Mouse (Mus musculus) heart, embryonic 12.5 days (tissue): ENCODE measurements around the gene Txn2. TPM values are rescaled to one million over a fixed set of nuclear protein-coding genes. Genes with fewer than 3 reads are reported as not detected.
A peak's percentile ranks its signal among the peaks of the same experiment; 100 is the strongest.

Experiments
- ATAC-seq: fragments of 200-750 bp; cut with Nextera tagmentation; 2 replicates; pipeline ENCODE4 v1.8.0; 2017; ENCODE audit warnings: moderate TSS enrichment, moderate library complexity; ENCODE audit not compliant: insufficient number of reproducible peaks, low FRiP score
- H3K27ac ChIP-seq: fragments of 300-500 bp; sonication (generic); 2 replicates; pipeline ENCODE4 v1.5.1; 2016; ENCODE audit warnings: mild to moderate bottlenecking, moderate library complexity; ENCODE audit not compliant: poor library complexity, severe bottlenecking
- H3K27me3 ChIP-seq: fragments of 300-500 bp; sonication (generic); replicated peaks from 2 replicates; pipeline ENCODE4 v1.6.1; 2016; ENCODE audit warnings: mild to moderate bottlenecking, moderate library complexity
- H3K36me3 ChIP-seq: fragments of 300-500 bp; sonication (generic); 2 replicates; pipeline ENCODE4 v1.6.1; 2016; ENCODE audit warnings: mild to moderate bottlenecking, moderate library complexity
- H3K4me1 ChIP-seq: fragments of 300-500 bp; sonication (generic); replicated peaks from 2 replicates; pipeline ENCODE4 v1.6.1; 2016; ENCODE audit warnings: mild to moderate bottlenecking
- H3K4me2 ChIP-seq: fragments of 300-500 bp; sonication (generic); 2 replicates; pipeline ENCODE4 v1.6.1; 2016; ENCODE audit warnings: mild to moderate bottlenecking, moderate library complexity
- H3K4me3 ChIP-seq: fragments of 300-500 bp; sonication (generic); 2 replicates; pipeline ENCODE4 v1.5.1; 2016; ENCODE audit warnings: mild to moderate bottlenecking
- H3K9ac ChIP-seq: fragments of 300-500 bp; sonication (generic); 2 replicates; pipeline ENCODE4 v1.6.1; 2016; ENCODE audit warnings: mild to moderate bottlenecking, moderate library complexity
- H3K9me3 ChIP-seq: fragments of 300-500 bp; sonication (generic); replicated peaks from 2 replicates; pipeline ENCODE4 v1.6.1; 2016; ENCODE audit warnings: mild to moderate bottlenecking, moderate library complexity
- WGBS: fragments of 180-500 bp; shearing (Covaris S2); methylation state at CpG from one replicate; pipeline ENCODE4 v1.1.7; 2016; 5-methylcytosine and 5-hydroxymethylcytosine counted together
- polyA plus RNA-seq: library from polyadenylated mRNA; unstranded; fragments of >200 nt; fragmentation: Nextera tagmentation; extraction: Ambion mirVana; gene quantifications from 2 replicates; pipeline ENCODE4 v1.2.1, GENCODE M21; 2016

Gene Txn2
- polyA plus RNA-seq, result 228 and 231 TPM in 2 replicates

- H3K4me3 ChIP-seq, result peak within 1 kb of the TSS; percentile 70
- peak within 1 kb of the TSS; percentile 78 for H3K4me2 ChIP-seq
- H3K9me3 ChIP-seq, result no peaks in the 10 kb centered on the region
- peaks cover 32% of the 10 kb centered on the region for H3K36me3 ChIP-seq
- peak within 1 kb of the TSS; percentile 95 for H3K27ac ChIP-seq
- ATAC-seq, result peak; percentile 94
- H3K4me1 ChIP-seq, result peaks cover 33% of the 10 kb centered on the region
- H3K27me3 ChIP-seq, result no peaks in the 10 kb centered on the region
- under 1% methylated on average over 34 of the region's 34 CpGs for WGBS
- H3K9ac ChIP-seq, result peak within 1 kb of the TSS; percentile 83
Observed at GRCm38 (mm10) chr15:77928673-77929331, at the start of gene Txn2. Txn2 (minus strand) TSS chr15:77929006.

DNA sequence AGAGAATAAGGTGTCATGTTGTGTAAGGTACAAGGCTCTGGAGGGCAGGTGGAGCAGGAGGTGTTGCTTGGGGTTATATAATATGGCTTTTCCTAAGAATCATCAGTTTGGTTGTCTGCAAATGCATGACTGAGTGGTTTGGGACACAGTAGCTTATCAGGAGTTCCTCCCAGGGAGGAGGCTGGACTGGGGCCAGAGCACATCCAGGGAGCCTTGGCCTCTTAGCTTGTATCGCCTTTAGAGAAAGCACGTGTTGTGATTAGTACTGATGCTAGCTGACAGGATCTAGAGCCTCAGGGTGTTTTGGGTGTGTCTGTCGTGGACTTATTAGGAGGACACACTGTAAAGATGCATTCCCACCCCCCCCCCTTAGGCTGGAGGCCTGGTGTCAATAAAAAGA lies 48.9 kb upstream of the Txn2 start:
- H3K9me3 ChIP-seq, result no peaks in the 10 kb centered on the region
- WGBS, result 58% methylated on average over 3 of the region's 3 CpGs
- no peak overlapping the region for H3K27ac ChIP-seq
- peaks cover 5% of the 10 kb centered on the region for H3K27me3 ChIP-seq
- H3K36me3 ChIP-seq, result no peaks in the 10 kb centered on the region
- no peaks in the 10 kb centered on the region for H3K4me1 ChIP-seq
- H3K9ac ChIP-seq, result no peak overlapping the region
- no peak for ATAC-seq
- H3K4me2 ChIP-seq, result no peak overlapping the region
- H3K4me3 ChIP-seq, result no peak overlapping the region

GRCm38 (mm10) chr15:77974165-77974841 lies 45.5 kb upstream of the Txn2 start:
- Histone ChIP-seq H3K27ac (no peak overlapping the region), H3K27me3 (no peaks in the 10 kb centered on the region; the same call in 1 of the 2 replicates), H3K4me3 (no peak overlapping the region), H3K4me1 (peaks cover 11% of the 10 kb centered on the region), H3K4me2 (no peak overlapping the region), H3K9me3 (no peaks in the 10 kb centered on the region), H3K9ac (no peak overlapping the region), H3K36me3 (no peaks in the 10 kb centered on the region)
- no peak for ATAC-seq
- WGBS, result 59% methylated on average over 6 of the region's 6 CpGs

- under 1% methylated on average over 72 of the region's 72 CpGs for WGBS
- Histone ChIP-seq H3K4me1 (peaks cover 17% of the 10 kb centered on the region), H3K4me2 (peak within 1 kb of the TSS; percentile 94), H3K4me3 (peak within 1 kb of the TSS; percentile 98), H3K27ac (peak within 1 kb of the TSS; percentile 99), H3K9ac (peak within 1 kb of the TSS; percentile 100), H3K9me3 (no peaks in the 10 kb centered on the region), H3K36me3 (peaks cover 29% of the 10 kb centered on the region), H3K27me3 (no peaks in the 10 kb centered on the region; the same call in 1 of the 2 replicates)
- peak; percentile 89 for ATAC-seq
Observed at GRCm38 (mm10) chr15:77970470-77971292, 41.9 kb upstream of the Txn2 start, which contains the start of gene Eif3d. Eif3d (minus strand) TSS chr15:77970813.

DNA sequence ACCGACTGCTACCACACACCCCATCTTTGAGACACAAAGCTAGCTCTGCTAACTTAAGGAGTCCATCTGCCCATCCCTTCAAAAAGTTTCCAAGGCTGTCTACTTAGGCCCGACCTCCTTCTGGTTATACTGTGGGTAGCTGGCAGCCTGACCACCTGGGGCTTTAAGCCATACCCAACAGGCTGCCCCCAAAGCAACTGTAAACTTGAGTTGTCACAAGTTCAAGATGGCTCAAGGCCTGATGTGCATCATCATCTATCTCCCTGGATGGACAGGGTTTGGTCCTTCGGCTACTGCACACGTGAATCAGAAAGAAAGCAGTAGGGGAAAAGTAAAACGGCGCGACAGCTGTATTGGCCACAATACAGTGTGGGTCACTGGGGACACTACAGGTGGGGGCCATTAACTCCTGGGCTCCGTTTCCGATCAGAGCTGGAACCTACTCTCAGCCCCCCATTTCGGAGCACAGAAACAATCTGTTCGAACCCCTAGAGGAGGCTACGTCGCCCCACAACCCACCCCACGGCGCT lies 41.2 kb upstream of the Txn2 start:
- Histone ChIP-seq H3K9me3 (no peaks in the 10 kb centered on the region), H3K36me3 (peaks cover 36% of the 10 kb centered on the region), H3K9ac (peak overlapping the region; percentile 100), H3K4me2 (peak overlapping the region; percentile 94), H3K4me3 (peak overlapping the region; percentile 98), H3K4me1 (peaks cover 17% of the 10 kb centered on the region), H3K27ac (peak overlapping the region; percentile 99), H3K27me3 (no peaks in the 10 kb centered on the region; the same call in 1 of the 2 replicates)
- WGBS, result 1% methylated on average over 15 of the region's 15 CpGs
- ATAC-seq, result peak; percentile 15; the same call in 1 of the 2 replicates

DNA sequence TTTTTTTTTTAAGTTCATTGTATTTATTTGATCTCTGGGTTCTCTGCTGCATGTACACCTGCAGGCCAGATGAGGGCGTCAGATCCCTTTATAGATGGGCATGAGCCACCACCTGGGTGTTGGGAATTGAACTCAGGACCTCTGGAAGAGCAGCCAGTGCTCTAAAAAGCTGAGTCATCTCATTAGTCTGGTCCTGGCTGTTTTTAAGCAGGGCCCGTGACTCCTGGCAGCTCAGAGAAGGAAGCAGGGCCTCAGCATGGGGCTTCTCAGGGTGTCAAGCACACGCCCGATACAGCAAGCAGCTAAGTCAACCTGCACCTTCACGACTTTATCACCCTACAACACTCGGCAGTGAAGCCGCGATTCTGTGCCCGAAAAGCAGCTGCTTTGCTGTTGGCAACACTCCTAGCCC lies 36.3 kb upstream of the Txn2 start:
- Histone ChIP-seq H3K4me2 (no peak overlapping the region), H3K4me1 (peaks cover 12% of the 10 kb centered on the region), H3K4me3 (no peak overlapping the region), H3K36me3 (peaks cover 85% of the 10 kb centered on the region), H3K27me3 (no peaks in the 10 kb centered on the region), H3K27ac (no peak overlapping the region), H3K9ac (no peak overlapping the region), H3K9me3 (no peaks in the 10 kb centered on the region)
- 80% methylated on average over 9 of the region's 9 CpGs for WGBS
- ATAC-seq, result no peak

GRCm38 (mm10) chr15:77962447-77962846 lies 33.6 kb upstream of the Txn2 start:
- 87% methylated on average over 5 of the region's 5 CpGs for WGBS
- Histone ChIP-seq H3K9ac (no peak overlapping the region), H3K36me3 (peaks cover 93% of the 10 kb centered on the region), H3K9me3 (no peaks in the 10 kb centered on the region), H3K4me2 (no peak overlapping the region), H3K27ac (no peak overlapping the region), H3K4me1 (no peaks in the 10 kb centered on the region), H3K4me3 (no peak overlapping the region), H3K27me3 (no peaks in the 10 kb centered on the region)
- ATAC-seq, result no peak

DNA sequence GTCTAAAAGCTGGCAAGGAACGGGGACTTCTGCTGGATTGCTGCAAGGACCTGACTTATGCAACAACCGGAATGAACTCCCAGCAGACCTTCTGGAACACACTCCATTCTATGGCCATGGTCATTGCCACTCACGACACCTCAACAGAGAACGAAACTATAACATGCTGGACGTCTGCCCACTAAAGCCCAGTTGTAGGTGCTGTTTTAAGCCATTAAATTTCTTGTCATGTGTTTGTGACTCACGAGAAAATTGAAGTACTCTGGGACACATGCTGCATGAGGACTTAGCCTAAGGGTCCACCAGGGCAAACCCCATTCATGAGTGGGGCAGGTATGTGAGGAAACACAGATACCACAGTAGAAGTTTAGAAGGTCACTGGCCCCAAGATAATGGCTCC lies 31.9 kb upstream of the Txn2 start:
- Histone ChIP-seq H3K36me3 (peaks cover 76% of the 10 kb centered on the region), H3K27me3 (peaks cover 9% of the 10 kb centered on the region), H3K4me1 (peaks cover 16% of the 10 kb centered on the region), H3K9ac (no peak overlapping the region), H3K4me3 (no peak overlapping the region), H3K4me2 (no peak overlapping the region), H3K9me3 (no peaks in the 10 kb centered on the region), H3K27ac (no peak overlapping the region)
- 89% methylated on average over 6 of the region's 6 CpGs for WGBS
- ATAC-seq, result no peak

DNA sequence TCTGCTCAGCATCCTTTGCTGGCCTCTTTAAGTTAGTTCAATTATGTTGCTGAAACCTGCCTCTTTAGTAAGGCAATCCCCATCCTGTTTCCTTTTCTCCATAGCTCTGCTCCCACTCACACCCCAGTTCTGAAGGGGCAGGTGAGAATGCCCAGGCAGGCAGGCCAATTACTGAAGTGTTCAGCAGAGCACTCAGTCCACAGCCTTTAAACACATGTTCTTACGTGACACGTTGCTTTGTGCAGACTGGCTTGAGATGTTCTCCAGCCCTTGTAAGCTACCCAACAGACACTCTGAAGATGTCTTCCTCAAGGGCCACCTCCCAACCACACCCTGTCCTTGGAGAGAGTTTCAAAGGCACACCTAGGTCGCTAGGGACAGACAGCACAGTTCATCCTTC lies 29.3 kb upstream of the Txn2 start:
- Histone ChIP-seq H3K36me3 (peaks cover 49% of the 10 kb centered on the region), H3K27me3 (peaks cover 33% of the 10 kb centered on the region), H3K4me3 (no peak overlapping the region), H3K9me3 (no peaks in the 10 kb centered on the region), H3K4me1 (peaks cover 19% of the 10 kb centered on the region), H3K27ac (no peak overlapping the region), H3K9ac (no peak overlapping the region), H3K4me2 (no peak overlapping the region)
- WGBS, result 52% methylated on average over 3 of the region's 3 CpGs
- ATAC-seq, result no peak

DNA sequence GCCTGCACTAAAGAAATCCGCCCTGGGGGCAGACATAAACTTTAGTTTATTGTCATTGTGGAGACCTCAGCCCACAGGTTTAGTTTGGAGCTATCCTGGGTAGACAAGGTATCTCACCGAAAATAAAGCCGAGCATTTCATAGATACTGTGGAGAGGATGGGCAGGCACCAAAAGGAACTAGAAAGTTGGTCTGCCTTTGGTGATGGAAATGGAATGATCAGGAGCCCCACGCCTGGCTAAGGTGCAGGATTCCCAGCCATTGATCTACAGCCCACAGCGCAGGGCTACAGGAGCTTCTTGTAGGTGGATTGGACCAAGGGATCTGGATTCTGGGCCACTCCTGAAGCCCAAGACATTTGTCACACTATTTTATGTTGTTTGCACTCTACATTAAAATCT lies 28.8 kb upstream of the Txn2 start:
- H3K4me3 ChIP-seq, result no peak overlapping the region
- no peak overlapping the region for H3K9ac ChIP-seq
- ATAC-seq, result no peak
- H3K27ac ChIP-seq, result no peak overlapping the region
- H3K27me3 ChIP-seq, result peaks cover 34% of the 10 kb centered on the region
- 35% methylated on average over 5 of the region's 5 CpGs for WGBS
- no peak overlapping the region for H3K4me2 ChIP-seq
- H3K4me1 ChIP-seq, result peaks cover 19% of the 10 kb centered on the region
- no peaks in the 10 kb centered on the region for H3K9me3 ChIP-seq
- H3K36me3 ChIP-seq, result peaks cover 45% of the 10 kb centered on the region
